Mouse (Mus musculus) limb, embryonic 12.5 days (tissue): ENCODE measurements at regions not wholly inside any gene's neighbourhood (a gene's known extent, or its start where the extent isn't known, plus 50 kb on each side); places are given as distances from the start of the nearest gene placed in this dataset.

Source experiments
- ATAC-seq: fragments of 200-750 bp; cut with Nextera tagmentation; 2 replicates; pipeline ENCODE4 v1.8.0; 2017; ENCODE audit warnings: low read depth, moderate TSS enrichment; ENCODE audit not compliant: insufficient number of reproducible peaks, insufficient read depth, low FRiP score, low TSS enrichment
- H3K27ac ChIP-seq: fragments of 300-500 bp; sonication (generic); 2 replicates; pipeline ENCODE4 v1.5.1; 2016; ENCODE audit warnings: mild to moderate bottlenecking, moderate library complexity
- H3K27me3 ChIP-seq: fragments of 300-500 bp; sonication (generic); 2 replicates; pipeline ENCODE4 v1.6.1; 2016; ENCODE audit warnings: mild to moderate bottlenecking, moderate library complexity
- H3K36me3 ChIP-seq: fragments of 300-500 bp; sonication (generic); 2 replicates; pipeline ENCODE4 v1.6.1; 2016; ENCODE audit warnings: mild to moderate bottlenecking, moderate library complexity
- H3K4me1 ChIP-seq: fragments of 300-500 bp; sonication (generic); replicated peaks from 2 replicates; pipeline ENCODE4 v1.6.1; 2016
- H3K4me2 ChIP-seq: fragments of 300-500 bp; sonication (generic); 2 replicates; pipeline ENCODE4 v1.6.1; 2016; ENCODE audit warnings: mild to moderate bottlenecking, moderate library complexity
- H3K4me3 ChIP-seq: fragments of 300-500 bp; sonication (generic); replicated peaks from 2 replicates; pipeline ENCODE4 v1.5.1; 2016; ENCODE audit warnings: mild to moderate bottlenecking
- H3K9ac ChIP-seq: fragments of 300-500 bp; sonication (generic); replicated peaks from 2 replicates; pipeline ENCODE4 v1.6.1; 2016; ENCODE audit warnings: mild to moderate bottlenecking, moderate library complexity
- H3K9me3 ChIP-seq: fragments of 300-500 bp; sonication (generic); 2 replicates; pipeline ENCODE4 v1.6.1; 2016; ENCODE audit warnings: mild to moderate bottlenecking, moderate library complexity
- WGBS: fragments of 180-500 bp; shearing (Covaris S2); methylation state at CpG from one replicate; pipeline ENCODE4 v1.1.7; 2016; 5-methylcytosine and 5-hydroxymethylcytosine counted together

- Histone ChIP-seq H3K27me3 (no peaks in the 10 kb centered on the region), H3K4me1 (peaks cover 12% of the 10 kb centered on the region), H3K27ac (peak overlapping the region; percentile 45; the same call in 1 of the 2 replicates), H3K36me3 (no peaks in the 10 kb centered on the region), H3K4me2 (no peak overlapping the region), H3K9ac (no peak overlapping the region), H3K4me3 (no peak overlapping the region), H3K9me3 (no peaks in the 10 kb centered on the region)
- peak; percentile 40; the same call in 1 of the 2 replicates for ATAC-seq
- WGBS, result 58% methylated on average over 11 of the region's 11 CpGs
Observed at GRCm38 (mm10) chr14:120848083-120848951, 62.7 kb upstream of the Ipo5 start.

- H3K27ac ChIP-seq, result no peak overlapping the region
- no peaks in the 10 kb centered on the region for H3K9me3 ChIP-seq
- H3K36me3 ChIP-seq, result no peaks in the 10 kb centered on the region
- peaks cover 12% of the 10 kb centered on the region for H3K4me1 ChIP-seq
- H3K9ac ChIP-seq, result no peak overlapping the region
- ATAC-seq, result no peak
- no peaks in the 10 kb centered on the region for H3K27me3 ChIP-seq
- H3K4me3 ChIP-seq, result no peak overlapping the region
- WGBS, result 76% methylated on average over 10 of the region's 10 CpGs
- no peak overlapping the region for H3K4me2 ChIP-seq
Observed at GRCm38 (mm10) chr14:120849159-120849558, 61.9 kb upstream of the Ipo5 start.

GRCm38 (mm10) chr14:120853643-120854042 lies 57.4 kb upstream of the Ipo5 start:
- ATAC-seq, result no peak
- H3K4me2 ChIP-seq, result no peak overlapping the region
- H3K4me3 ChIP-seq, result no peak overlapping the region
- no peak overlapping the region for H3K27ac ChIP-seq
- peaks cover 10% of the 10 kb centered on the region for H3K9me3 ChIP-seq
- 85% methylated on average over 5 of the region's 5 CpGs for WGBS
- no peaks in the 10 kb centered on the region for H3K27me3 ChIP-seq
- H3K4me1 ChIP-seq, result peaks cover 9% of the 10 kb centered on the region; the same call in 1 of the 2 replicates
- H3K9ac ChIP-seq, result no peak overlapping the region
- H3K36me3 ChIP-seq, result no peaks in the 10 kb centered on the region

GRCm38 (mm10) chr14:120854559-120854958 lies 56.5 kb upstream of the Ipo5 start:
- WGBS, result 79% methylated on average over 7 of the region's 7 CpGs
- Histone ChIP-seq H3K9ac (no peak overlapping the region), H3K4me2 (no peak overlapping the region), H3K27me3 (no peaks in the 10 kb centered on the region), H3K27ac (no peak overlapping the region), H3K4me3 (no peak overlapping the region), H3K9me3 (peaks cover 19% of the 10 kb centered on the region), H3K4me1 (0 out of 2 replicates have a peak, but pooled peaks cover under 1% of the 10 kb centered on the region), H3K36me3 (no peaks in the 10 kb centered on the region)
- no peak for ATAC-seq

- no peaks in the 10 kb centered on the region for H3K36me3 ChIP-seq
- H3K4me3 ChIP-seq, result no peak overlapping the region
- H3K9me3 ChIP-seq, result peaks cover 19% of the 10 kb centered on the region
- H3K4me2 ChIP-seq, result no peak overlapping the region
- H3K9ac ChIP-seq, result no peak overlapping the region
- WGBS, result 94% methylated on average over 13 of the region's 13 CpGs
- no peaks in the 10 kb centered on the region for H3K4me1 ChIP-seq
- no peak overlapping the region for H3K27ac ChIP-seq
- no peak for ATAC-seq
- H3K27me3 ChIP-seq, result no peaks in the 10 kb centered on the region
Observed at GRCm38 (mm10) chr14:120855181-120855580, 55.8 kb upstream of the Ipo5 start.
